Mouse (Mus musculus) thymus, adult 2 months (tissue): ENCODE results near the gene 9530077C05Rik.

ENCODE experiments used
- CTCF ChIP-seq: fragments of 200-500 bp; IDR thresholded peaks from 2 replicates; pipeline ENCODE4 v1.5.1; 2012; ENCODE audit warnings: mild to moderate bottlenecking, control low read depth, low read length, moderate library complexity, borderline replicate concordance; ENCODE audit not compliant: control insufficient read depth, poor library complexity, insufficient read depth; ENCODE audit errors: extremely low read depth
- POLR2A ChIP-seq: fragments of 200-500 bp; IDR thresholded peaks from 2 replicates; pipeline ENCODE4 v1.6.1; 2012; ENCODE audit warnings: mild to moderate bottlenecking, low read length, control low read depth, moderate library complexity; ENCODE audit not compliant: control insufficient read depth, poor library complexity, insufficient read depth; ENCODE audit errors: extremely low read depth

DNA sequence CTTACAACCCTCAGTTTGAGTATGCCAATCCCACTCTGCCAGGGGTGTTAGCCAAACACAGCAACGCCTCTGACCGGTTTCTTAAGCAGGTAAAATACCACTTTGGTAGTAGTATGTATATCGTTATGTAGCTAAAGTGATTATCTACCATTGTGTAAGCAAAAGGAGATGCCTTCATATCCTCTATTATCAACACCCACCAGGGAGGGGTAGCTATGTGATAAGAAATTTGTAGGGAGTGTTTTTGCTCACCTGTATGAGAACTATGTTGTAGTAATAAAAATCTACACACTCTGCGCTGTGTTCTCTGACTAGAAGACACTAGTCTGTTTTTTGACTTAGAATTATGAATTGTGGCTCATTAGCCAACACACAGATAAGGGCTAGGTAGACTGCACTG, 13.4 kb downstream of the 9530077C05Rik start:
- no peak for TF ChIP-seq CTCF
- TF ChIP-seq POLR2A: no peak
